Mouse (Mus musculus): ENCODE results near the gene Irak1. TPM values are rescaled to one million over a fixed set of nuclear protein-coding genes. Genes with fewer than 3 reads are reported as not detected.

Irak1 gene
- 56.9 and 59.7 TPM in 2 replicates for polyA plus RNA-seq (2016; fragmentation: Nextera tagmentation; extraction: Ambion mirVana)

- Histone ChIP-seq H3K4me2 (replicated peaks) (peak within 1 kb of the TSS; percentile 60), H3K4me1 (peaks cover 9% of the 10 kb centered on the region), H3K36me3 (no peaks in the 10 kb centered on the region), H3K27me3 (no peaks in the 10 kb centered on the region), H3K9me3 (no peaks in the 10 kb centered on the region), H3K9ac (replicated peaks) (peak within 1 kb of the TSS; percentile 78), H3K27ac (replicated peaks) (peak within 1 kb of the TSS; percentile 78), H3K4me3 (peak within 1 kb of the TSS; percentile 55)
- WGBS, result 20% methylated on average over 71 of the region's 72 CpGs
- ATAC-seq (ENCODE audit: low FRiP score, low read depth), result peak; percentile 87
These were observed at the start of gene Irak1 for GRCm38 (mm10) chrX:74023188-74024049. Gene Irak1 (minus strand): TSS chrX:74023918.

GRCm38 (mm10) chrX:74070794-74071193, 47.1 kb upstream of the Irak1 start:
- ATAC-seq (ENCODE audit: low FRiP score, low read depth), result no peak

DNA sequence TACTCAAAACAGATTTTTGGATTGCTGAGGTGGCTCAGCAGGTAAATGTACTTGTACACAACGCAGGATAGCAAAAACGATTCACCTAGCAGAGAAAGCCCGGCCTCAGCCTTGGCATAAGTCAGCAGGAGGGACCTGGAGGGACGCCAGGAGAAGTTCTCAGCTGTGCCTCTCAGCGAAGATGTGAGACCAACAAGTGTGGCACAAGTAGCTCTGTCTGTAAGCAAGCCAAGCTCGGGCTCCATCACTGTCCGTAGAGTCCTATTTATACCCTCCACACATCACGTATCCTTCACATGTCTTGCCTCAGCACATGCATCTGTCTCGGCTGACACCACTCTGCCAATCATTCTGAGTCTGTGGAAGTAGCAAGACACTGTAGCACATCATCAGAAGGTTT, 44.2 kb upstream of the Irak1 start:
- H3K9me3 ChIP-seq, result no peaks in the 10 kb centered on the region
- H3K4me3 ChIP-seq, result no peak overlapping the region
- no peaks in the 10 kb centered on the region for H3K36me3 ChIP-seq
- no peak overlapping the region for H3K27ac ChIP-seq (replicated peaks)
- no peak overlapping the region for H3K4me2 ChIP-seq (replicated peaks)
- H3K27me3 ChIP-seq, result no peaks in the 10 kb centered on the region
- ATAC-seq (ENCODE audit: low FRiP score, low read depth), result no peak
- H3K9ac ChIP-seq (replicated peaks), result no peak overlapping the region
- 85% methylated on average over 9 of the region's 9 CpGs for WGBS
- no peaks in the 10 kb centered on the region for H3K4me1 ChIP-seq

More at GRCm38 (mm10) chrX:74070794-74071193, 47.1 kb upstream of the Irak1 start:
- no peak overlapping the region for H3K27ac ChIP-seq (replicated peaks)
- no peaks in the 10 kb centered on the region for H3K4me1 ChIP-seq
- no peaks in the 10 kb centered on the region for H3K36me3 ChIP-seq
- no peak overlapping the region for H3K4me2 ChIP-seq (replicated peaks)
- H3K9me3 ChIP-seq, result no peaks in the 10 kb centered on the region
- no peak overlapping the region for H3K4me3 ChIP-seq
- H3K27me3 ChIP-seq, result no peaks in the 10 kb centered on the region
- H3K9ac ChIP-seq (replicated peaks), result no peak overlapping the region

GRCm38 (mm10) chrX:74045107-74045506, 21.4 kb upstream of the Irak1 start:
- Histone ChIP-seq H3K4me3 (no peak overlapping the region), H3K9ac (replicated peaks) (no peak overlapping the region), H3K27me3 (no peaks in the 10 kb centered on the region), H3K36me3 (no peaks in the 10 kb centered on the region), H3K27ac (replicated peaks) (no peak overlapping the region), H3K4me2 (replicated peaks) (no peak overlapping the region), H3K9me3 (no peaks in the 10 kb centered on the region), H3K4me1 (no peaks in the 10 kb centered on the region)
- 81% methylated on average over 1 of the region's 1 CpGs for WGBS
- ATAC-seq (ENCODE audit: low FRiP score, low read depth), result no peak

DNA sequence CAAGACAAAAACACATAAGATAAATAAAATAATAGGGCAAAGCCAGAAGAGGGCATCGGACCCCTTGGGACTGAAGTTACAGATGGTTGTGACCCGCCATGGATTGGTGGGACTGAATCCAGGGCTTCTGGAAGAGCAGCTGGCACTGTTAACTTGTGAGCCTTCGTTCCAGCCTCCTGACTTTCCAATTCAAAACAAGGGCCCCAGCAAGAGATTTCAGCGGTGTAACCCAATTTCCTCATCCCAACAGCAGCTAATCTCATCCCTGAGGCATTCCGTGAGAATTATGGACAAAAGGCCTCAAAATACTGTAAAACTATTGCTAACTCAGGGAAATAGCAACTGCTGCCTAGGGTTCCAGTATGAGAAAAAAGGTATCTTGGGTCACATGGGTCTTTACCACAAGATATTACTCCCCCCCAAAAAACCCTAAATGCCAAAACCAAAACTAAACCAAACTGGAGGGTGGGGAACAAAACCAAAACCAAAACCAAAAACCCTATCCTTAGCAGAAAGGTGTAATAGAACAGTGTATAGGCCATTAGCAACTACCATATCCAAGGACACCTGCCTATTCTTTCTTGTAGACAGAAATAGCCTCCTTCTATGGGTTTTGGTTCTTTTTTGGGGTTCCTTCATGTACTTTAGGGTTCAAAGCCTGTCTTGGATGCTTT, 14.1 kb upstream of the Irak1 start:
- 87% methylated on average over 5 of the region's 5 CpGs for WGBS
- Histone ChIP-seq H3K4me3 (no peak overlapping the region), H3K4me1 (no peaks in the 10 kb centered on the region), H3K9ac (replicated peaks) (no peak overlapping the region), H3K4me2 (replicated peaks) (no peak overlapping the region), H3K27me3 (no peaks in the 10 kb centered on the region), H3K36me3 (peaks cover 30% of the 10 kb centered on the region), H3K9me3 (no peaks in the 10 kb centered on the region), H3K27ac (replicated peaks) (no peak overlapping the region)
- no peak for ATAC-seq (ENCODE audit: low FRiP score, low read depth)

DNA sequence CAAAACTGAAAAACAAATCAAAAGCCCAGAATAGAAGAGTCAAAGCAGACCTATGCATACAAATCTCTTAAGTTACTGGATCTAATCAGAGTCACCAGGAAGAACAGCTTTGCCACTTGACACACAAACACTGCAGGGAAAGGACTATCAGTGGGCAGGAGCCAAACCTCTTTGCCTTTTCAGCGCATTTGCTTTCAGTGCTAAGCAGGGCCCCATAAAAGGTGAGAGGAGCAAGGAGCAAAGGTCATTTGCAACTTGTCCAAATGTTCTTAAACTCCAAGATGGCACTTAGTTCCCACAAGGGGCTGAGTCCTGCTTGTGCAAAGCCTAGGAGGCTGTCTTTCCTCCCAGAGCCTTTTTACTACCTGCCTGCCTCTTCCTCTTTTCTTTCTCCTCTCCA, 6.3 kb upstream of the Irak1 start:
- no peak overlapping the region for H3K9ac ChIP-seq (replicated peaks)
- 57% methylated on average over 1 of the region's 1 CpGs for whole genome bisulfite sequencing
- no peak overlapping the region for H3K27ac ChIP-seq (replicated peaks)
- 0 out of 2 replicates have a peak, but pooled peaks cover 16% of the 10 kb centered on the region for H3K36me3 ChIP-seq
- no peak overlapping the region for H3K4me3 ChIP-seq
- H3K9me3 ChIP-seq, result no peaks in the 10 kb centered on the region
- ATAC-seq (ENCODE audit: low FRiP score, low read depth), result no peak
- H3K4me2 ChIP-seq (replicated peaks), result no peak overlapping the region
- no peaks in the 10 kb centered on the region for H3K27me3 ChIP-seq
- H3K4me1 ChIP-seq, result no peaks in the 10 kb centered on the region

DNA sequence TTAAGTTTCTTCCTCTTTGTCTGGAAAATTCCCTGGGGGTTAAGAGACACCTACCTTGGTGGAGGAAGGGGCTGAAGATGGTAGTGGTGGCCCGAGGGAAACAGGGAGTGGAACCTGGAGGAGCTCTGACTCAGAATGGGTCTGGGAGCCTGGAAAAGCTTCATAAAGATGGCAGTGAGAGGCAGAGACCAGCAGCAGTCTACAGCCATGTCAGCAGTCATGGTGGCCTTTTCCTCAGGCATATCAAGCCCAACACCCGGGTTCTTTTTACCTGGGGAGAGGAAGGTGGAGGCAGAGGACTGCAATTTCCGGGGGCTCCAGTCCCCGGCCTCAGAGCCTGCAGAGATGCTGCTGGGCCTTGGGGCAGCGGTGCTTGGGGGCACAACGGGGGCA, 927 bp downstream of the Irak1 start:
- WGBS, result 40% methylated on average over 6 of the region's 6 CpGs
- Histone ChIP-seq H3K27ac (replicated peaks) (peak overlapping the region; percentile 78; the same call in 1 of the 2 replicates), H3K36me3 (peaks cover 3% of the 10 kb centered on the region; the same call in 1 of the 2 replicates), H3K27me3 (no peaks in the 10 kb centered on the region), H3K4me1 (peaks cover 9% of the 10 kb centered on the region), H3K9me3 (no peaks in the 10 kb centered on the region), H3K4me2 (replicated peaks) (peak overlapping the region; percentile 60), H3K4me3 (peak overlapping the region; percentile 55), H3K9ac (replicated peaks) (peak overlapping the region; percentile 78)
- ATAC-seq (ENCODE audit: low FRiP score, low read depth), result no peak

DNA sequence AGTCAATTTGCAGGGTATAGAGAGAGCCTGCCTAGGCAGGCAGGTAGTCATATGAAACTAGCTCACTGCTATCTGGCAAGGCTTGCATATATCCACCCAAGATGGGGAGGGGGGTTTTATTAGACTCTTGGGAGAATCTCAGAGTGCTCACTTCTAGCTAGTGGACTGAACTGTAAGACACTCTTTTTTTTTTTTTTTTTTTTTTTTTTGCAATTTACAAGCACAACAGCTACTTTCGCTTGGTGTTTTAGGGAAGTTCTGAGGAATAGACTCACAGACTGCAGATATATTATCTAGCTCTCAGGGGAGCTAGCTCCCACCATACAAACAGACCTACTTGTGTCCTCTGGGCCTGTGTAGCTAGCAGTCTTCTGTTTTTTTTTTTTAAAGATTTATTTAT, 9.1 kb downstream of the Irak1 start:
- Histone ChIP-seq H3K27ac (replicated peaks) (no peak overlapping the region), H3K4me3 (no peak overlapping the region), H3K9ac (replicated peaks) (no peak overlapping the region), H3K4me1 (no peaks in the 10 kb centered on the region), H3K4me2 (replicated peaks) (no peak overlapping the region), H3K36me3 (peaks cover 12% of the 10 kb centered on the region; the same call in 1 of the 2 replicates), H3K27me3 (no peaks in the 10 kb centered on the region), H3K9me3 (no peaks in the 10 kb centered on the region)
- no peak for ATAC-seq (ENCODE audit: low FRiP score, low read depth)
- 94% methylated on average over 1 of the region's 1 CpGs for WGBS

- no peak overlapping the region for H3K27ac ChIP-seq (replicated peaks)
These were observed 15.7 kb downstream of the Irak1 start for GRCm38 (mm10) chrX:74008063-74008462.

GRCm38 (mm10) chrX:74006401-74006800, 17.3 kb downstream of the Irak1 start:
- Histone ChIP-seq H3K4me3 (no peak overlapping the region), H3K9ac (replicated peaks) (no peak overlapping the region), H3K4me1 (no peaks in the 10 kb centered on the region), H3K27me3 (no peaks in the 10 kb centered on the region), H3K4me2 (replicated peaks) (no peak overlapping the region), H3K27ac (replicated peaks) (no peak overlapping the region), H3K9me3 (no peaks in the 10 kb centered on the region), H3K36me3 (no peaks in the 10 kb centered on the region)
- ATAC-seq (ENCODE audit: low FRiP score, low read depth), result no peak
- 86% methylated on average over 21 of the region's 21 CpGs for WGBS

More at GRCm38 (mm10) chrX:74008063-74008462, 15.7 kb downstream of the Irak1 start:
- WGBS, result 22% methylated on average over 8 of the region's 8 CpGs
- Histone ChIP-seq H3K36me3 (no peaks in the 10 kb centered on the region), H3K4me1 (no peaks in the 10 kb centered on the region), H3K4me3 (no peak overlapping the region), H3K9me3 (no peaks in the 10 kb centered on the region), H3K4me2 (replicated peaks) (no peak overlapping the region), H3K9ac (replicated peaks) (no peak overlapping the region), H3K27me3 (no peaks in the 10 kb centered on the region)
- ATAC-seq (ENCODE audit: low FRiP score, low read depth), result no peak

GRCm38 (mm10) chrX:74003644-74004043, 20.1 kb downstream of the Irak1 start:
- Histone ChIP-seq H3K27me3 (no peaks in the 10 kb centered on the region), H3K36me3 (no peaks in the 10 kb centered on the region), H3K4me3 (no peak overlapping the region), H3K27ac (replicated peaks) (no peak overlapping the region), H3K4me1 (peaks cover 5% of the 10 kb centered on the region; the same call in 1 of the 2 replicates), H3K9me3 (no peaks in the 10 kb centered on the region), H3K9ac (replicated peaks) (no peak overlapping the region), H3K4me2 (replicated peaks) (no peak overlapping the region)
- WGBS, result 65% methylated on average over 2 of the region's 2 CpGs
- no peak for ATAC-seq (ENCODE audit: low FRiP score, low read depth)

GRCm38 (mm10) chrX:74001024-74001423, 22.7 kb downstream of the Irak1 start:
- H3K27ac ChIP-seq (replicated peaks), result no peak overlapping the region
- H3K4me1 ChIP-seq, result peaks cover 5% of the 10 kb centered on the region; the same call in 1 of the 2 replicates
- no peak overlapping the region for H3K4me3 ChIP-seq
- H3K9me3 ChIP-seq, result no peaks in the 10 kb centered on the region
- 78% methylated on average over 3 of the region's 3 CpGs for WGBS
- no peak overlapping the region for H3K4me2 ChIP-seq (replicated peaks)
- no peaks in the 10 kb centered on the region for H3K36me3 ChIP-seq
- no peak overlapping the region for H3K9ac ChIP-seq (replicated peaks)
- no peak for ATAC-seq (ENCODE audit: low FRiP score, low read depth)
- no peaks in the 10 kb centered on the region for H3K27me3 ChIP-seq

Measured in midbrain, embryonic 12.5 days (tissue).